8 mouse cellular contexts compared by ENCODE assay signal in the genomic region with DNA sequence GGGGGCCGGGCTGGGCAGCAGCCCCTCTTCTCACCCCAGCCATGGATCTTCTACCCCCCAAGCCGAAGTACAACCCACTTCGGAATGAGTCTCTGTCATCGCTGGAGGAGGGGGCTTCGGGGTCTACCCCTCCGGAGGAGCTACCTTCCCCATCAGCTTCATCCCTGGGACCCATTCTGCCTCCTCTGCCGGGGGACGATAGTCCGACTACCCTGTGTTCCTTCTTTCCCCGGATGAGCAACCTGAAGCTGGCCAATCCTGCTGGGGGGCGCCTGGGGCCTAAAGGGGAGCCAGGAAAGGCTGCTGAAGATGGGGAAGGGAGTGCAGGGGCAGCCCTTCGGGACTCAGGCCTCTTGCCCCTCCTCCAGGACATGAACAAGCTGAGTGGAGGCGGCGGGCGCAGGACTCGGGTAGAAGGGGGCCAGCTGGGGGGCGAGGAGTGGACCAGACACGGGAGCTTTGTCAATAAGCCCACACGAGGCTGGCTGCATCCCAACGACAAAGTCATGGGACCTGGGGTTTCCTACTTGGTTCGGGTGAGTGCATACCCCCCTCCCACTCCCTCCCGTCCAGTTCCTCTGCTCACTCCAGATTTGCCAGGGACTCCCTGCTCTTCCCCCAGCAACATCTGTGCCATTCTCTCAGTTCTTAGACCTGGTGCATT. TPM values are rescaled to one million over a fixed set of nuclear protein-coding genes. Genes with fewer than 3 reads are reported as not detected.
A peak's percentile ranks its signal among the peaks of the same experiment; 100 is the strongest.
DNase-seq lines count a peak whose midpoint lies in the region; ATAC-seq lines count a peak whose summit lies in the region.

No protein-coding gene starts in this region.

- peak overlapping the region; percentile 70 for H3K9ac ChIP-seq in kidney, embryonic 14.5 days (ENCODE audit: low read depth, low read length)
- peak overlapping the region; percentile 58 for H3K9ac ChIP-seq in hindbrain, embryonic 11.5 days (ENCODE audit: low read depth, low read length)
- peak overlapping the region; percentile 68 for H3K9ac ChIP-seq in liver, embryonic 16.5 days (ENCODE audit: low read depth, low read length)
- peak overlapping the region; percentile 86 for H3K9ac ChIP-seq in stomach, embryonic 16.5 days (ENCODE audit: low read length)

- H3K36me3 ChIP-seq in kidney, embryonic 14.5 days (ENCODE audit: control insufficient read depth, insufficient read depth, low read length), result peaks cover 34% of the 10 kb centered on the region; the same call in 1 of the 2 replicates
- H3K36me3 ChIP-seq in hindbrain, embryonic 11.5 days (ENCODE audit: control insufficient read depth, insufficient read depth, low read length), result no peaks in the 10 kb centered on the region
- peaks cover 17% of the 10 kb centered on the region for H3K36me3 ChIP-seq in liver, embryonic 16.5 days (ENCODE audit: control insufficient read depth, insufficient read depth)
- 0 out of 2 replicates have a peak, but pooled peaks cover 5% of the 10 kb centered on the region for H3K36me3 ChIP-seq in stomach, embryonic 16.5 days (ENCODE audit: control insufficient read depth, insufficient read depth, low read length)

- DNase-seq in kidney, adult 9 months, result no peak
- peak; percentile 34 for DNase-seq in embryo, embryonic 9.5 days (ENCODE audit: extremely low spot score)
- DNase-seq in hindbrain, embryonic 11.5 days (ENCODE audit: low spot score), result peak; percentile 18
- DNase-seq in c-Kit-positive CD71-positive TER-119-positive erythroid progenitor cells, embryonic 14.5 days (ENCODE audit: low spot score), result no peak
- no peak for DNase-seq in natural killer cell, adult 2 months (ENCODE audit: low spot score in 2 of 2)

- no peaks in the 10 kb centered on the region for H3K9me3 ChIP-seq in kidney, embryonic 14.5 days (ENCODE audit: control insufficient read depth, low read length)
- H3K9me3 ChIP-seq in hindbrain, embryonic 11.5 days (ENCODE audit: control insufficient read depth, low read length), result no peaks in the 10 kb centered on the region
- H3K9me3 ChIP-seq in liver, embryonic 16.5 days (replicated peaks; ENCODE audit: control insufficient read depth, low read length), result no peaks in the 10 kb centered on the region
- no peaks in the 10 kb centered on the region for H3K9me3 ChIP-seq in stomach, embryonic 16.5 days (replicated peaks; ENCODE audit: control insufficient read depth, low read length)

- peak overlapping the region; percentile 88 for H3K4me2 ChIP-seq in kidney, embryonic 14.5 days (replicated peaks; ENCODE audit: low read depth, low read length)
- H3K4me2 ChIP-seq in hindbrain, embryonic 11.5 days (replicated peaks; ENCODE audit: low read depth, low read length), result peak overlapping the region; percentile 56
- H3K4me2 ChIP-seq in liver, embryonic 16.5 days (ENCODE audit: low read depth, low read length), result peak overlapping the region; percentile 79
- H3K4me2 ChIP-seq in stomach, embryonic 16.5 days (ENCODE audit: low read depth, low read length), result peak overlapping the region; percentile 78

- no peak for ATAC-seq in kidney, embryonic 14.5 days (ENCODE audit: low FRiP score, low TSS enrichment)
- no peak for ATAC-seq in hindbrain, embryonic 11.5 days (ENCODE audit: low FRiP score)
- no peak for ATAC-seq in liver, embryonic 16.5 days (ENCODE audit: low read depth)
- no peak for ATAC-seq in stomach, embryonic 16.5 days (ENCODE audit: insufficient read depth, low FRiP score)

- H3K27ac ChIP-seq in kidney, embryonic 14.5 days (ENCODE audit: low read depth, low read length), result peak overlapping the region; percentile 91
- peak overlapping the region; percentile 65 for H3K27ac ChIP-seq in hindbrain, embryonic 11.5 days (ENCODE audit: low read depth, low read length)
- peak overlapping the region; percentile 47 for H3K27ac ChIP-seq in liver, embryonic 16.5 days (ENCODE audit: low read length)
- H3K27ac ChIP-seq in stomach, embryonic 16.5 days (ENCODE audit: low read length), result peak overlapping the region; percentile 99

- 3% methylated on average over 22 of the region's 22 CpGs for WGBS in kidney, embryonic 14.5 days
- WGBS in hindbrain, embryonic 11.5 days, result 5% methylated on average over 21 of the region's 22 CpGs
- WGBS in liver, embryonic 16.5 days (ENCODE audit: insufficient replicate concordance), result 25% methylated on average over 22 of the region's 22 CpGs
- WGBS in stomach, embryonic 16.5 days, result 13% methylated on average over 22 of the region's 22 CpGs

- peak overlapping the region; percentile 57 for H3K4me3 ChIP-seq in kidney, embryonic 14.5 days (ENCODE audit: low read length)
- H3K4me3 ChIP-seq in hindbrain, embryonic 11.5 days (ENCODE audit: low read depth, low read length), result peak overlapping the region; percentile 41
- H3K4me3 ChIP-seq in liver, embryonic 16.5 days (ENCODE audit: low read depth, low read length), result peak overlapping the region; percentile 63
- H3K4me3 ChIP-seq in stomach, embryonic 16.5 days (replicated peaks; ENCODE audit: low read length), result peak overlapping the region; percentile 64

- peaks cover 43% of the 10 kb centered on the region for H3K4me1 ChIP-seq in kidney, embryonic 14.5 days (ENCODE audit: control insufficient read depth, insufficient read depth, low read length)
- peaks cover 9% of the 10 kb centered on the region; the same call in 1 of the 2 replicates for H3K4me1 ChIP-seq in hindbrain, embryonic 11.5 days (replicated peaks; ENCODE audit: control insufficient read depth, insufficient read depth, low read length)
- peaks cover 70% of the 10 kb centered on the region for H3K4me1 ChIP-seq in liver, embryonic 16.5 days (ENCODE audit: control insufficient read depth, low read depth, low read length)
- H3K4me1 ChIP-seq in stomach, embryonic 16.5 days (ENCODE audit: control insufficient read depth, insufficient read depth, low read length), result peaks cover 42% of the 10 kb centered on the region

- no peaks in the 10 kb centered on the region for H3K27me3 ChIP-seq in kidney, embryonic 14.5 days (ENCODE audit: control insufficient read depth, insufficient read depth, low read length)
- H3K27me3 ChIP-seq in hindbrain, embryonic 11.5 days (ENCODE audit: control insufficient read depth, insufficient read depth, low read length), result no peaks in the 10 kb centered on the region
- H3K27me3 ChIP-seq in liver, embryonic 16.5 days (ENCODE audit: control insufficient read depth, insufficient read depth, low read depth, low read length), result no peaks in the 10 kb centered on the region
- no peaks in the 10 kb centered on the region for H3K27me3 ChIP-seq in stomach, embryonic 16.5 days (ENCODE audit: control insufficient read depth, insufficient read depth, low read length)

RNA-seq across cellular contexts. Expression of a gene that starts 3.7 kb away (rescaled TPM):
- polyA plus RNA-seq in kidney, embryonic 14.5 days (2014; fragmentation: Nextera tagmentation; extraction: Ambion mirVana), result 42.8 and 64.0 TPM in 2 replicates
- polyA plus RNA-seq in hindbrain, embryonic 11.5 days (2014; fragmentation: Nextera tagmentation; extraction: Ambion mirVana), result 32.2 and 37.0 TPM in 2 replicates
- 43.2 and 46.0 TPM in 2 replicates for polyA plus RNA-seq in liver, embryonic 16.5 days (2015; fragmentation: Nextera tagmentation; extraction: Ambion mirVana)
- polyA plus RNA-seq in stomach, embryonic 16.5 days (2015; fragmentation: Nextera tagmentation; extraction: Ambion mirVana), result 96.5 and 103 TPM in 2 replicates

RNA-seq across cellular contexts. Expression of a gene that starts 3.8 kb away (rescaled TPM):
- polyA plus RNA-seq in kidney, embryonic 14.5 days (2014; fragmentation: Nextera tagmentation; extraction: Ambion mirVana), result 632 and 773 TPM in 2 replicates
- polyA plus RNA-seq in hindbrain, embryonic 11.5 days (2014; fragmentation: Nextera tagmentation; extraction: Ambion mirVana), result 411 and 414 TPM in 2 replicates
- 176 and 206 TPM in 2 replicates for polyA plus RNA-seq in liver, embryonic 16.5 days (2015; fragmentation: Nextera tagmentation; extraction: Ambion mirVana)
- polyA plus RNA-seq in stomach, embryonic 16.5 days (2015; fragmentation: Nextera tagmentation; extraction: Ambion mirVana), result 322 and 323 TPM in 2 replicates

RNA-seq across cellular contexts. Expression of a gene that starts 8.1 kb away (rescaled TPM):
- 45.7 and 53.0 TPM in 2 replicates for polyA plus RNA-seq in kidney, embryonic 14.5 days (2014; fragmentation: Nextera tagmentation; extraction: Ambion mirVana)
- 45.0 and 54.5 TPM in 2 replicates for polyA plus RNA-seq in hindbrain, embryonic 11.5 days (2014; fragmentation: Nextera tagmentation; extraction: Ambion mirVana)
- 6.6 and 8.7 TPM in 2 replicates for polyA plus RNA-seq in liver, embryonic 16.5 days (2015; fragmentation: Nextera tagmentation; extraction: Ambion mirVana)
- polyA plus RNA-seq in stomach, embryonic 16.5 days (2015; fragmentation: Nextera tagmentation; extraction: Ambion mirVana), result 21.1 and 23.4 TPM in 2 replicates

RNA-seq across cellular contexts. Expression of a gene that starts 10.3 kb away (rescaled TPM):
- polyA plus RNA-seq in kidney, embryonic 14.5 days (2014; fragmentation: Nextera tagmentation; extraction: Ambion mirVana), result 19.6 and 24.9 TPM in 2 replicates
- polyA plus RNA-seq in hindbrain, embryonic 11.5 days (2014; fragmentation: Nextera tagmentation; extraction: Ambion mirVana), result 26.2 and 26.5 TPM in 2 replicates
- polyA plus RNA-seq in liver, embryonic 16.5 days (2015; fragmentation: Nextera tagmentation; extraction: Ambion mirVana), result 14.9 and 15.1 TPM in 2 replicates
- polyA plus RNA-seq in stomach, embryonic 16.5 days (2015; fragmentation: Nextera tagmentation; extraction: Ambion mirVana), result 27.5 and 28.6 TPM in 2 replicates

RNA-seq across cellular contexts. Expression of a gene that starts 14.6 kb away (rescaled TPM):
- 15.5 and 19.4 TPM in 2 replicates for polyA plus RNA-seq in kidney, embryonic 14.5 days (2014; fragmentation: Nextera tagmentation; extraction: Ambion mirVana)
- polyA plus RNA-seq in hindbrain, embryonic 11.5 days (2014; fragmentation: Nextera tagmentation; extraction: Ambion mirVana), result 8.6 and 10.7 TPM in 2 replicates
- polyA plus RNA-seq in liver, embryonic 16.5 days (2015; fragmentation: Nextera tagmentation; extraction: Ambion mirVana), result 7.2 and 8.6 TPM in 2 replicates
- polyA plus RNA-seq in stomach, embryonic 16.5 days (2015; fragmentation: Nextera tagmentation; extraction: Ambion mirVana), result 41.8 and 51.2 TPM in 2 replicates

Comparison
In these comparisons a context has a peak if more than half of its experiments do, and no peak if none do; other contexts are left out.
1. H3K27ac ChIP-seq: peak in every context shown above with its lines; median percentile 99 in stomach, embryonic 16.5 days; 91 in kidney, embryonic 14.5 days; 65 in hindbrain, embryonic 11.5 days; 47 in liver, embryonic 16.5 days.
2. DNase-seq: peak in embryo, embryonic 9.5 days (single experiment) and hindbrain, embryonic 11.5 days (single experiment); none in kidney, adult 9 months (single experiment), c-Kit-positive CD71-positive TER-119-positive erythroid progenitor cells, embryonic 14.5 days (single experiment) and natural killer cell, adult 2 months (0 of 2).
3. Peak in every context shown above with its lines, with median percentiles within 50 percentile points of each other: H3K4me2 ChIP-seq, H3K4me3 ChIP-seq and H3K9ac ChIP-seq.